Mouse (Mus musculus) cerebellum, adult 2 months (tissue): ENCODE measurements around the gene Slc25a26.

Experiments used
- CTCF ChIP-seq: fragments of 200-500 bp; IDR thresholded peaks from 2 replicates; pipeline ENCODE4 v1.5.1; 2011; ENCODE audit warnings: low read depth, mild to moderate bottlenecking, control low read depth, low read length, moderate library complexity, borderline replicate concordance; ENCODE audit not compliant: insufficient read depth
- POLR2A ChIP-seq: fragments of 200-500 bp; IDR thresholded peaks from 2 replicates; pipeline ENCODE4 v1.6.1; 2011; ENCODE audit warnings: low read length, control low read depth, borderline replicate concordance; ENCODE audit not compliant: insufficient read depth

GRCm38 (mm10) chr6:94595206-94595605, 95.1 kb downstream of the Slc25a26 start:
- TF ChIP-seq CTCF, result no peak
- TF ChIP-seq POLR2A, result no peak
